Mouse (Mus musculus): ENCODE data around the gene Prcc. TPM values are rescaled to one million over a fixed set of nuclear protein-coding genes. Genes with fewer than 3 reads are reported as not detected.

Prcc gene
- total and polyA plus RNA-seq, 2 experiments from 2014 or later, result 20.9 to 97.8 TPM

- WGBS, result 4% methylated on average over 12 of the region's 12 CpGs
- DNase-seq (ENCODE audit: low spot score) (peak; percentile 88), ATAC-seq (peak; percentile 39)
- Histone ChIP-seq H3K36me3 (ENCODE audit: insufficient read depth, low read length) (no peaks in the 10 kb centered on the region), H3K4me1 (ENCODE audit: insufficient read depth, low read length) (0 out of 2 replicates have a peak, but pooled peaks cover 6% of the 10 kb centered on the region), H3K4me2 (ENCODE audit: low read depth, low read length) (no peak overlapping the region), H3K27ac (no peak overlapping the region), H3K27me3 (ENCODE audit: insufficient read depth, low read length) (0 out of 2 replicates have a peak, but pooled peaks cover 4% of the 10 kb centered on the region), H3K9ac (replicated peaks; ENCODE audit: low read length) (no peak overlapping the region), H3K9me3 (ENCODE audit: low read length) (no peaks in the 10 kb centered on the region), H3K4me3 (ENCODE audit: low read length) (no peak overlapping the region)
- TF ChIP-seq CTCF (IDR thresholded peaks at IDR 0.05; ENCODE audit: low read depth), result peak; percentile 89
These were observed 68.7 kb downstream of the Prcc start for GRCm38 (mm10) chr3:87816646-87817093.

- no peak overlapping the region for H3K9ac ChIP-seq (replicated peaks; ENCODE audit: low read length)
- H3K4me2 ChIP-seq (ENCODE audit: low read depth, low read length), result no peak overlapping the region
- H3K36me3 ChIP-seq (ENCODE audit: insufficient read depth, low read length), result no peaks in the 10 kb centered on the region
- H3K9me3 ChIP-seq (ENCODE audit: low read length), result no peaks in the 10 kb centered on the region
- no peak for DNase-seq (ENCODE audit: low spot score)
- H3K27ac ChIP-seq, result no peak overlapping the region
- TF ChIP-seq CTCF (IDR thresholded peaks at IDR 0.05; ENCODE audit: low read depth), result no peak
- WGBS, result 59% methylated on average over 6 of the region's 6 CpGs
- no peak overlapping the region for H3K4me3 ChIP-seq (ENCODE audit: low read length)
- 0 out of 2 replicates have a peak, but pooled peaks cover 6% of the 10 kb centered on the region for H3K4me1 ChIP-seq (ENCODE audit: insufficient read depth, low read length)
- peaks cover 4% of the 10 kb centered on the region; the same call in 1 of the 2 replicates for H3K27me3 ChIP-seq (ENCODE audit: insufficient read depth, low read length)
- ATAC-seq, result peak; percentile 32; the same call in 1 of the 2 replicates
These were observed 69.2 kb downstream of the Prcc start for GRCm38 (mm10) chr3:87816166-87816565.

- DNase-seq (ENCODE audit: low spot score) (no peak), ATAC-seq (no peak)
- peaks cover 29% of the 10 kb centered on the region for H3K27me3 ChIP-seq (ENCODE audit: insufficient read depth, low read length)
- H3K27ac ChIP-seq, result no peak overlapping the region
- WGBS, result 56% methylated on average over 10 of the region's 10 CpGs
- no peak overlapping the region for H3K4me2 ChIP-seq (ENCODE audit: low read depth, low read length)
- no peak for TF ChIP-seq CTCF (IDR thresholded peaks at IDR 0.05; ENCODE audit: low read depth)
- H3K4me1 ChIP-seq (ENCODE audit: insufficient read depth, low read length), result 0 out of 2 replicates have a peak, but pooled peaks cover 10% of the 10 kb centered on the region
- H3K36me3 ChIP-seq (ENCODE audit: insufficient read depth, low read length), result no peaks in the 10 kb centered on the region
- no peak overlapping the region for H3K4me3 ChIP-seq (ENCODE audit: low read length)
- H3K9ac ChIP-seq (replicated peaks; ENCODE audit: low read length), result no peak overlapping the region; the same call in 1 of the 2 replicates
- no peaks in the 10 kb centered on the region for H3K9me3 ChIP-seq (ENCODE audit: low read length)
These were observed 72.5 kb downstream of the Prcc start for GRCm38 (mm10) chr3:87812873-87813272.

- peaks cover 29% of the 10 kb centered on the region for H3K27me3 ChIP-seq (ENCODE audit: insufficient read depth, low read length)
- no peak overlapping the region for H3K9ac ChIP-seq (replicated peaks; ENCODE audit: low read length)
- 79% methylated on average over 4 of the region's 4 CpGs for WGBS
- H3K4me3 ChIP-seq (ENCODE audit: low read length), result no peak overlapping the region
- DNase-seq (ENCODE audit: low spot score), result no peak
- no peak overlapping the region for H3K27ac ChIP-seq
- H3K9me3 ChIP-seq (ENCODE audit: low read length), result no peaks in the 10 kb centered on the region
- 0 out of 2 replicates have a peak, but pooled peaks cover 10% of the 10 kb centered on the region for H3K4me1 ChIP-seq (ENCODE audit: insufficient read depth, low read length)
- no peaks in the 10 kb centered on the region for H3K36me3 ChIP-seq (ENCODE audit: insufficient read depth, low read length)
- H3K4me2 ChIP-seq (ENCODE audit: low read depth, low read length), result no peak overlapping the region
- no peak for ATAC-seq
- TF ChIP-seq CTCF (IDR thresholded peaks at IDR 0.05; ENCODE audit: low read depth), result no peak
These were observed 73.0 kb downstream of the Prcc start for GRCm38 (mm10) chr3:87812413-87812812.

GRCm38 (mm10) chr3:87811297-87811696 is 74.1 kb downstream of the Prcc start:
- 0 out of 2 replicates have a peak, but pooled peaks cover 4% of the 10 kb centered on the region for H3K4me1 ChIP-seq (ENCODE audit: insufficient read depth, low read length)
- H3K4me2 ChIP-seq (ENCODE audit: low read depth, low read length), result no peak overlapping the region
- DNase-seq (ENCODE audit: low spot score), result no peak
- no peak for ATAC-seq
- H3K9me3 ChIP-seq (ENCODE audit: low read length), result no peaks in the 10 kb centered on the region
- no peak for TF ChIP-seq CTCF (IDR thresholded peaks at IDR 0.05; ENCODE audit: low read depth)
- peaks cover 29% of the 10 kb centered on the region for H3K27me3 ChIP-seq (ENCODE audit: insufficient read depth, low read length)
- H3K36me3 ChIP-seq (ENCODE audit: insufficient read depth, low read length), result no peaks in the 10 kb centered on the region
- no peak overlapping the region for H3K27ac ChIP-seq
- no peak overlapping the region for H3K9ac ChIP-seq (replicated peaks; ENCODE audit: low read length)
- H3K4me3 ChIP-seq (ENCODE audit: low read length), result no peak overlapping the region
- 86% methylated on average over 8 of the region's 8 CpGs for WGBS

GRCm38 (mm10) chr3:87809322-87809962 is 76.0 kb downstream of the Prcc start:
- Histone ChIP-seq H3K9me3 (ENCODE audit: low read length) (no peaks in the 10 kb centered on the region), H3K27ac (no peak overlapping the region), H3K9ac (replicated peaks; ENCODE audit: low read length) (peak overlapping the region; percentile 21; the same call in 1 of the 2 replicates), H3K27me3 (ENCODE audit: insufficient read depth, low read length) (peaks cover 29% of the 10 kb centered on the region), H3K4me3 (ENCODE audit: low read length) (peak overlapping the region; percentile 21), H3K4me2 (ENCODE audit: low read depth, low read length) (peak overlapping the region; percentile 48), H3K4me1 (ENCODE audit: insufficient read depth, low read length) (0 out of 2 replicates have a peak, but pooled peaks cover 4% of the 10 kb centered on the region), H3K36me3 (ENCODE audit: insufficient read depth, low read length) (no peaks in the 10 kb centered on the region)
- no peak for TF ChIP-seq CTCF (IDR thresholded peaks at IDR 0.05; ENCODE audit: low read depth)
- DNase-seq (ENCODE audit: low spot score) (no peak), ATAC-seq (peak; percentile 63)
- WGBS, result 5% methylated on average over 28 of the region's 28 CpGs

Other genes starting within 250 kb of the Prcc start
- gene Lrrc71, start 137.0 kb downstream of the Prcc start, total RNA-seq (2014; rRNA removed), result 0.40 and 4.4 TPM in 2 replicates
- gene Lrrc71, start 137.0 kb downstream of the Prcc start, polyA plus RNA-seq (2015; fragmentation: Nextera tagmentation; extraction: Ambion mirVana), result 0.77 and 1.2 TPM in 2 replicates
- gene Ntrk1, start 90.4 kb downstream of the Prcc start, total RNA-seq (2014; rRNA removed), result 3.2 and 4.8 TPM in 2 replicates
- 5.2 and 5.4 TPM in 2 replicates for gene Ntrk1, start 90.4 kb downstream of the Prcc start, polyA plus RNA-seq (2015; fragmentation: Nextera tagmentation; extraction: Ambion mirVana)
- gene Insrr, start 88.7 kb downstream of the Prcc start, total RNA-seq (2014; rRNA removed), result 0.78 and 0.90 TPM in 2 replicates
- 0.33 and 0.44 TPM in 2 replicates for gene Insrr, start 88.7 kb downstream of the Prcc start, polyA plus RNA-seq (2015; fragmentation: Nextera tagmentation; extraction: Ambion mirVana)
- 19.4 and 22.7 TPM in 2 replicates for gene Pear1, start 61.3 kb downstream of the Prcc start, total RNA-seq (2014; rRNA removed)
- 6.4 and 7.4 TPM in 2 replicates for gene Pear1, start 61.3 kb downstream of the Prcc start, polyA plus RNA-seq (2015; fragmentation: Nextera tagmentation; extraction: Ambion mirVana)
- gene Sh2d2a, start 38.9 kb downstream of the Prcc start, total RNA-seq (2014; rRNA removed), result not detected in 2 replicates
- not detected in 2 replicates for gene Sh2d2a, start 38.9 kb downstream of the Prcc start, polyA plus RNA-seq (2015; fragmentation: Nextera tagmentation; extraction: Ambion mirVana)
- 82.1 and 82.7 TPM in 2 replicates for gene Hdgf, start 20.7 kb upstream of the Prcc start, total RNA-seq (2014; rRNA removed)
- 145 and 148 TPM in 2 replicates for gene Hdgf, start 20.7 kb upstream of the Prcc start, polyA plus RNA-seq (2015; fragmentation: Nextera tagmentation; extraction: Ambion mirVana)
- gene Mrpl24, start 33.9 kb upstream of the Prcc start, total RNA-seq (2014; rRNA removed), result 32.1 and 43.2 TPM in 2 replicates
- gene Mrpl24, start 33.9 kb upstream of the Prcc start, polyA plus RNA-seq (2015; fragmentation: Nextera tagmentation; extraction: Ambion mirVana), result 44.6 and 50.3 TPM in 2 replicates
- gene Isg20l2, start 44.7 kb upstream of the Prcc start, total RNA-seq (2014; rRNA removed), result 23.8 and 26.2 TPM in 2 replicates
- 19.1 and 20.1 TPM in 2 replicates for gene Isg20l2, start 44.7 kb upstream of the Prcc start, polyA plus RNA-seq (2015; fragmentation: Nextera tagmentation; extraction: Ambion mirVana)
- gene Rrnad1, start 45.1 kb upstream of the Prcc start, total RNA-seq (2014; rRNA removed), result 19.4 and 36.4 TPM in 2 replicates
- 18.1 and 19.3 TPM in 2 replicates for gene Rrnad1, start 45.1 kb upstream of the Prcc start, polyA plus RNA-seq (2015; fragmentation: Nextera tagmentation; extraction: Ambion mirVana)
- gene Crabp2, start 63.1 kb upstream of the Prcc start, total RNA-seq (2014; rRNA removed), result 9.8 and 28.6 TPM in 2 replicates
- 44.5 and 46.3 TPM in 2 replicates for gene Crabp2, start 63.1 kb upstream of the Prcc start, polyA plus RNA-seq (2015; fragmentation: Nextera tagmentation; extraction: Ambion mirVana)
- 37.2 and 40.0 TPM in 2 replicates for gene Nes, start 85.5 kb upstream of the Prcc start, total RNA-seq (2014; rRNA removed)
- 14.9 and 15.7 TPM in 2 replicates for gene Nes, start 85.5 kb upstream of the Prcc start, polyA plus RNA-seq (2015; fragmentation: Nextera tagmentation; extraction: Ambion mirVana)
- 318 and 347 TPM in 2 replicates for gene Bcan, start 114.6 kb upstream of the Prcc start, total RNA-seq (2014; rRNA removed)
- 229 and 237 TPM in 2 replicates for gene Bcan, start 114.6 kb upstream of the Prcc start, polyA plus RNA-seq (2015; fragmentation: Nextera tagmentation; extraction: Ambion mirVana)
- 0.47 and 0.50 TPM in 2 replicates for gene Hapln2, start 142.0 kb upstream of the Prcc start, total RNA-seq (2014; rRNA removed)
- 1.2 and 1.5 TPM in 2 replicates for gene Hapln2, start 142.0 kb upstream of the Prcc start, polyA plus RNA-seq (2015; fragmentation: Nextera tagmentation; extraction: Ambion mirVana)
- 6.3 and 9.0 TPM in 2 replicates for gene Gpatch4, start 157.5 kb upstream of the Prcc start, total RNA-seq (2014; rRNA removed)
- 31.7 and 33.5 TPM in 2 replicates for gene Gpatch4, start 157.5 kb upstream of the Prcc start, polyA plus RNA-seq (2015; fragmentation: Nextera tagmentation; extraction: Ambion mirVana)
- 87.7 and 90.0 TPM in 2 replicates for gene Naxe, start 172.9 kb upstream of the Prcc start, total RNA-seq (2014; rRNA removed)
- gene Naxe, start 172.9 kb upstream of the Prcc start, polyA plus RNA-seq (2015; fragmentation: Nextera tagmentation; extraction: Ambion mirVana), result 172 and 174 TPM in 2 replicates
- gene Ttc24, start 192.7 kb upstream of the Prcc start, total RNA-seq (2014; rRNA removed), result not detected in 2 replicates
- gene Ttc24, start 192.7 kb upstream of the Prcc start, polyA plus RNA-seq (2015; fragmentation: Nextera tagmentation; extraction: Ambion mirVana), result not detected in 2 replicates
- gene Iqgap3, start 196.4 kb upstream of the Prcc start, total RNA-seq (2014; rRNA removed), result 8.0 and 9.6 TPM in 2 replicates
- gene Iqgap3, start 196.4 kb upstream of the Prcc start, polyA plus RNA-seq (2015; fragmentation: Nextera tagmentation; extraction: Ambion mirVana), result 2.9 and 3.6 TPM in 2 replicates